Mouse (Mus musculus) C2C12 (cell line): ENCODE results near the gene Gprc5b.

Experiments used
- CEBPB ChIP-seq: IDR thresholded peaks from one replicate; pipeline ENCODE4 v1.6.1; 2011; ENCODE audit warnings: low read depth, mild to moderate bottlenecking, control low read depth, moderate library complexity
- CTCF ChIP-seq: IDR thresholded peaks from one replicate; pipeline ENCODE4 v1.5.1; 2011; ENCODE audit not compliant: control insufficient read depth, insufficient read depth, insufficient read length
- MAX ChIP-seq: IDR thresholded peaks from one replicate; pipeline ENCODE4 v1.6.1; 2011; ENCODE audit warnings: mild to moderate bottlenecking, control low read depth
- MYOG ChIP-seq: IDR thresholded peaks from one replicate; pipeline ENCODE4 v1.6.1; 2011; ENCODE audit not compliant: control insufficient read depth, insufficient read length; ENCODE audit errors: extremely low read depth
- USF1 ChIP-seq: IDR thresholded peaks from one replicate; pipeline ENCODE4 v1.6.1; 2011; ENCODE audit warnings: low read depth, mild to moderate bottlenecking, control low read depth, moderate library complexity

DNA sequence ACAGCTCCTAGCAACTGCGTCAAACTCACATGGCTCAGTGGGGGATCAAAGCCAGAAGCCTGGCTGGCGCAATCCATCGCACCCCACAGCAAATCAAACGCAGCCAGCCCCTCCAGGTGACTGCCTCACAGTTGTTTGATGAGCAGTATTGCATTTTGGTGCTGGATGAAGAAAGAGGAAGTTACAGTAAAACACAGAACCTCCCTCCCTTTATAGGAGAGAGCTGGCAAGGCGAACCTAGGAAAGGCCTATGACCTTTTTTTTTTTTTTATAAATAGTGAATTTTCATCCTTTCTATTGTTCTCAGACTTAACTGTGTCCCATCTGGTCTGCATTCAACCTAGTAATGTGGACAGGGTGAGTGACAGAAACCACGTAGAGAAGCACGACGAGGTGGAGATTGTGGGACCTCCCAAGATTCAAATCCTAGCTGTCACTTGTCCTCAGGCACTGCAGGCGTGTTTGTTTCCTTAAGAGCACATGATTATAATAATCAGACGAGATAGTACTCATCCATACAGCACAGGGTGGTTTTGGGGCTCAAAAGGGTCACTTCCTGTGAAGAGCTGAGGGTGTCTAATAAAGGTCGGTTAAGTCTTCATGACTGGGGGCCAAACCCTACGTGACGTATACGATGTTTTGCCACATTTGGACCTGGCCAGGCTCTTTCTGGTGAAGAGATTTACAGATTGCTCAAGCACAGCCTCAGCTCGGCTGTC, 39.4 kb upstream of the Gprc5b start:
- TF ChIP-seq CEBPB (no peak), CTCF (no peak), MAX (no peak), USF1 (no peak), MYOG (no peak)
